Mouse (Mus musculus) bone marrow, adult 2 months (tissue): Measurements from ENCODE around the gene Tnfrsf19.

Experiments used
- CTCF ChIP-seq: fragments of 200-500 bp; IDR thresholded peaks from 2 replicates; pipeline ENCODE4 v1.5.1; 2011; ENCODE audit warnings: low read length, control low read depth; ENCODE audit not compliant: control insufficient read depth, insufficient read depth
- POLR2A ChIP-seq: fragments of 200-500 bp; IDR thresholded peaks from 2 replicates; pipeline ENCODE4 v1.6.1; 2011; ENCODE audit warnings: low read depth, mild to moderate bottlenecking, control low read depth, low read length, borderline replicate concordance; ENCODE audit not compliant: control insufficient read depth

- no peak for TF ChIP-seq POLR2A
- no peak for TF ChIP-seq CTCF
These were observed 61.2 kb downstream of the Tnfrsf19 start for GRCm38 (mm10) chr14:60985077-60985476.
